Mouse (Mus musculus) kidney, postnatal 4 days (tissue): Measurements from ENCODE around the gene Slfn9.
A peak's percentile ranks its signal among the peaks of the same experiment; 100 is the strongest.
"Not testable (repeated sequence)": the region's sequence is repeated elsewhere in the genome, so short reads cannot be mapped to it uniquely, and the experiment has no call there.

Experiments used
- DNase-seq, 2 experiments: peaks; one replicate each; pipeline ENCODE4 v3.0.0; 2021; ENCODE audit warnings: mixed read lengths in 2 of 2

Slfn9 gene

DNA sequence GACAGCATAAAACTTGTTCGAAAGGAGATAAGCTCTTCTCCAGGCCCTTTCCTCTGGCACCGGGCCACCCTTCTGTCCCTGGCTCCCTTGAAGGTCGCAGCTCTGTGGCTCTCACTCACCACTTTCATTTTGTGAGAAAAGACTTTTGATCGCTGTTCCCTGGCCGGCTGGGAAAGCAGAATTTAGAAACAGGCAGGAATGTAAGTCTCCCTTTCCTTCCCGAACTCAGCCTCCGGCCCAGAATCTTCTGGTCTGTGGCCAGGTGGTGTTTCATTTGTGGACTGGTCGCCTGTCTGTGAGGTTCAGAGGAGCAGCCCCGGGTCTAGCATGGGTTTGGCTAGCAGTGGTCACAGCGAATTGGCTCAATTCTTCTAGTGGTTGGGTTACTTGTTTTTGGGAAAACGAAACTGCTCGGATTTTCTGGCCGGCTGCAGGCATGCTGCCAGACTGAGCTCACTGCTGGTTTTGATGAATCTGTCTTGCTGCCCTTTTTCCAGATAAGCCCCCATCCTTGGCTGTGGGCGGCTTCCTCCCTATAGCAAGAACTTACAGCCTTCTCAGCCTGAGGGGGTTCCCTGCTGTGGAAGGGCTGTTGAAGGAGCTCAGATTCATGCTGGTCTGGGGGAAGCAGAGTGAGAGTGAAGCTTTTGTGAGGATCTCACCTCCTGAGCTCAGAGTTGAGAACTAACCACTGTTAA lies at the start of gene Slfn9:
TSS of gene Slfn9 (minus strand) at position 362 of the 698 bp plus-strand sequence.
- DNase-seq = peak; percentile 65 to 70

DNA sequence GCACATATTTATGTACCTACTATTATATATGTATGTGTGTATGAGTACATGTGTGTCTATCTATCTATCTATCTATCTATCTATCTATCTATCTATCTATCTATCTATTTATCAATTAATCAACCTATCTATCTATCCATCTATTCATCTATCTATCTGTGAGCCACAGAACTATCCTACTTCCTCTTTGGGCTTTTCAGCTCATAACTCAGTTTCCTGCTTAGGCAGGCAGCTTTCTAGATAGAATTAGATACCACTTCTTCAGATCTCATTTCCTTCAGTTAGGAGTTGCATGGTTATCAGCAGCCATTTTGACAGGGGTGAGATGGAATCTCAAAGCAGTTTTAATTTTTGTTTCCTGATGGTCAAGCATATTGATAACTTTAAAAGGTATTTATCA lies 49.4 kb upstream of the Slfn9 start:
- DNase-seq = no peak

DNA sequence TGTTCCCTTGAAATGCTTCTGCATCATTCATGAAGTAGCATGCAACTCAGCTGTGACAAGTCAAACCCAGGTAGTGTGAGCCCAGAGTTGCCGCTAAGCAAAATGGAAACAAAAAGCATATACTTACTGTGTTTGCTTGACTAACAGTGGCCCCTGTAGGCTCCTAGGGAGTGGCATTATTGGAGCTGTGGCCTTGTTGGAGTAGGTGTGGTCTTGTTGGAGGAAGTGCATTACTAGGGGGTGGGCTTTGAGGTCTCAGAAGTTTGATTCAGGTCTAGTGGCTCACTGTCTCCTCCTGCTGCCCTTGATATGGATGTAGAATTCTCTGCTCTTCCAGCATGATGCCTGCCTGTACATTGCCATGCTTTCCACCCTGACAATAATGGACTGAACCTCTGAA lies 48.7 kb upstream of the Slfn9 start:
- peak in 1 of 2 experiments; percentile 12 for DNase-seq

DNA sequence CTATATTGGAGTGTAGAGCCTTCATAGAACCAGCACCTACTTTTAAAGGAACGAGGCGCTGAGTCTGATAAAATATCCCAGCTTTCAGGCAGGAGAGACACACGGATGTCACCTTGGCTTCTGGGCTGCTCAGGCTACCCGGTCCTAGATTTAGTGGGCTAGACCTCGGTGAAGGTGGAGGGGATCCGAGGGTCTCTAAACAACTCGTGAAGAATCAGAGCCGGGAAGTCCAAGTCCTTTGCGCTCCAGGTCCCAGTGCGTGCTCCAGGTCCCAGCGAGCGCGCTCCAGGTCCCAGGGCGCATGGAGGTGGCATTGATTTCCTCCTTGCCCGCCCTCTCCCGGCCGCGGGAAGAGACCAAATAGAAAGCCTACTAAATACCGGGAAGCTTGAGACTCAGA lies 48.2 kb upstream of the Slfn9 start:
- peak in 1 of 2 experiments; percentile 10 for DNase-seq

DNA sequence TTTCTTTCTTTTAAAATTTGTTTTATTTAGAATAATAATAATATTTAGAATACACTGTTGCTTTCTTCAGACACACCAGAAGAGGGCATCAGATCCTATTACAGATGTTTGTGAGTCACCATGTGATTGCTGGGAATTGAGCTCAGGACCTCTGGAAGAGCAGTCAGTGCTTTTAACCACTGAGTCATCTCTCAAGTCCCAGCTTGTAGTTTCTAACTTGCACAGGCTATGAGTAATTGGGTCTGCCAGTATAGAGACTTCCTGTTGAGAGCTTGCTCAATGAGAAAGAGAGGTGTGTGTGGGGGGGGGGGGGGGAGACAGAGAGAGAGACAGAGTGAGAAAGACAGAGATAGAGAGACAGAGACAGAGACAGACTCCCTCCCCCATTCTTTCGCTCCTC lies 47.5 kb upstream of the Slfn9 start:
- DNase-seq = no peak

DNA sequence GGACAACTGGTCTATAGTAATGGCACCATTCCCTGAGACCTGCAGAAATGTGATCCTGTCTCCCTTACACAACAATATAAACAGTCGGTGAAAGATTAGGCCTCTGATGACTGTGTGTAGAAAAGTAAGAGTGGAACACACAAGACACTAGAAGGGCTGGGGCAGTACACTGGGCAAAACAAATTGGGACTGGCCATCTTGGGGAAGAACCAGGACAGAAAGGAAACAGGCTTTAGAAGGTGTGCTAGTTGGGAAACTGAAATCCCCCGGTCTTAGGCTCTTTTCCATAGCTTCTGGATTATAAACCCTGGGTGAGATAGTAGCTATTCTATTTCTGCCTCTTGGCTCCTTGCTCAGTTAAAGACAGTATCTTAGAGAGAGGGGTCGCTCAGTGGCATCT lies 47.1 kb upstream of the Slfn9 start:
- not testable (repeated sequence) for DNase-seq

DNA sequence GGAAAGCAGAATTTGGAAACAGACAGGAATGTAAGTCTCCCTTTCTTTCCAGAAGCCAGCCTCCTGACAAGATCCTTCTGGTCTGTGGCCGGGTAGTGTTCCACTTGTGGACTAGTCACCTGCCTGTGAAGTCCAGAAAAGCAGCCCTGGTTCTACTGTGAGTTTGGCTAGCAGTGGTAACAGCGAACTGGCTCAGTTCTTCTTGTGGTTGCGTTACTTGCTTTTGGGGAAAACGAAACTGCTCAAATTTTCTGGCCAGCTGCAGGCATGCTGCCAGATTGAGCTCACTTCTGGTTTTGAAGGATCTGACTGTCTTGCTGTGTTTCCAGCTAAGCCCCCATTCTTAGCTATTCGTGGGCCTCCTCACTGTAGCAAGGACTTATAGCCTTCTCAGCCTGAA lies 29.0 kb upstream of the Slfn9 start, which contains the start of gene Slfn8:
TSS of gene Slfn8 (minus strand) at position 190 of the 400 bp plus-strand sequence.
- DNase-seq = peak; percentile 19 to 23

DNA sequence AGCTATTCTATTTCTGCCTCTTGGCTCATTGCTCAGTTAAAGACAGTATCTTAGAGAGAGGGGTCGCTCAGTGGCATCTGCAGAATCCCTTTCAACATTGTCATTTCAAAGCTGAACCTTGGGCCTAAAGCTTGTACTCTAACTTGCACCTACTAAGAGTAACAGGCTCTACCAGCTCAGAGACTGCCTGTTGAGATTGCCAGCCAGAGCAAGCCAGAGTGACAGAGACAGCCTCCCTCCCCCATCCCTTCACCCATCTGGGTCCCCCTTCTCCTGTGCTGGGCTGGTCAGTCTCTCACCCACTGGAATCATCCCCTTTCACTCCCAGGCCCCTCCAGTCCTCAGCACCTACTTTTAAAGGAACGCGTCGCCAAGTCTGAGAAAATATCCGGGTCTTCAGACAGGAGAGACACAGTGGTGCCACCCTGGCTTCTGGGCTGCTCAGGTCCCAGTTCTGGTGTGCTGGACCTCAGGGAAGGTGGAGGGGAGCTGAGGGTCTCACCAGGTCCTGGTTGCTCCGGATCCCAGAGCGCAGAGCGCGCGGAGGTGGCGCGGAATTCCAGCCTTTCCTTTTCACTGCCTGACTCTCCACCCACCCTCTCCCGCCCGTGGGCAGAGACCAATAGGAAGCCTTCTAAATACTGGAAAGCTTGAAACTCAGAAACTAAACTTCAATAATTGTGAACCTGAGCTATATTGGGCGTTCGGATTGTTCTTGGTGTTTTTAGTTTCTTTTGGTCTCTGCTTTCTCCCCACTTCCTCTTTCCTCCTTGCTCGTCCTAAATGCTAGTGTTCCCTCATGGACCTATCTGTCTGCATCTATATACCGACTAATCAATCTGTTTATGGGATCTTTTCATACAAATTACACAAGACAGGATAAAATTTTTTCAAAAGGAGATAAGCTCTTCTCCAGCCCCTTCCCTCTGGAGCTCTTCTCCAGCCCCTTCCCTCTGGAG lies 28.2 kb upstream of the Slfn9 start:
- peak in 1 of 2 experiments; percentile 15 for DNase-seq

DNA sequence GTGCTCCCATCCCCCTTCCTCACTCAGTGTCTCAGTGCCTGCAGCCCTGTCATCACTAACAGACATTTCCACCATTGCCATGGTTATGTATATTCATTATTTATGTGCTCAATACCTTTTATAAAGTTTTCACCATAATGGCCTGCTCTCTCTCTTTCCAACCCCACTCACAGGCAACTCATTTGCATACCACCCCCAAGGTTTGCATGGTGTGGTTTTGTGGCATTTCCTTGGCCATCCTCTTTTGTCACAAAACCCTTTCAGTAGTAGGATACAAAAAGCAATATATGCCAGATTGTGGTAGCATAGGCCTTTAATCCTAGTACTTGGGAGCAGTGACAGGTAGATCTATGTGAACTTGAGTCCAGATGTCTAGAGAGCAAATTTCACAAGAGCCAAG lies 24.5 kb upstream of the Slfn9 start:
- DNase-seq = no peak

DNA sequence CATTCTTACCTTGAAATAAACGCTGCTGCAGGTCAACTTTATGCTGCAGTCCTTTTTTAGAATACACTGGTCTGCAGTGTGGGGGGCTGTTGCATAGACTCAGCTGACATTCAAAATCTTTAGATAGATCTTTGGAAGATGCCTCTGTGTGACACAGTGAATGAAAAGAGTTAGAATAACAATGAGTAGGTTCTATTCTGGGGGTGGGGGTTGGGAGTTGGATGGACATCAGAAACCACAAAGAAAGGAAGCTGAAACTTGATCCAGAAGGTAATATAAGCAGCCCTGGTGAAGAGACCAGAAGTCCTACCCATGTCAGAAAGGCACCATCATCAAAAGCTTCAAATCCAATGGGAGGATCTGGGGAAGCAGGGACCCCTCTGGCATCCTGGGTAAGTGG lies 21.7 kb upstream of the Slfn9 start:
- DNase-seq = no peak

DNA sequence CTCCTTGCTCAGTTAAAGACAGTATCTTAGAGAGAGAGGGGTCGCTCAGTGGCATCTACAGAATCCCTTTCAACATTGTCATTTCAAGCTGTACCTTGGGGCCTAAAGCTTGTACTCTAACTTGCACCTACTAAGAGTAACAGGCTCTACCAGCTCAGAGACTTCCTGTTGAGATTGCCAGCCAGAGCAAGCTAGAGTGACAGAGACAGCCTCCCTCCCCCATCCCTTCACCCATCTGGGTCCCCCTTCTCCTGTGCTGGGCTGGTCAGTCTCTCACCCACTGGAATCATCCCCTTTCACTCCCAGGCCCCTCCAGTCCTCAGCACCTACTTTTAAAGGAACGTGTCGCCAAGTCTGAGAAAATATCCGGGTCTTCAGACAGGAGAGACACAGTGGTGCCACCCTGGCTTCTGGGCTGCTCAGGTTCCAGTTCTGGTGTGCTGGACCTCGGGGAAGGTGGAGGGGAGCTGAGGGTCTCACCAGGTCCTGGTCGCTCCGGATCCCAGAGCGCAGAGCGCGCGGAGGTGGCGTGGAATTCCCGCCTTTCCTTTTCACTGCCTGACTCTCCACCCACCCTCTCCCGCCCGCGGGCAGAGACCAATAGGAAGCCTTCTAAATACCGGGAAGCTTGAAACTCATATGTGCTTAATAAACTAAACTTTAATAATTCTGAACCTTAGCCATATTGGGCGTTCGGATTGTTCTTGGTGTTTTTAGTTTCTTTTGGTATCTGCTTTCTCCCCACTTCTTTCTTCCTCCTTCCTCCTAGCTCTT lies 831 bp downstream of the Slfn9 start:
- peak; percentile 52 to 71 for DNase-seq

DNA sequence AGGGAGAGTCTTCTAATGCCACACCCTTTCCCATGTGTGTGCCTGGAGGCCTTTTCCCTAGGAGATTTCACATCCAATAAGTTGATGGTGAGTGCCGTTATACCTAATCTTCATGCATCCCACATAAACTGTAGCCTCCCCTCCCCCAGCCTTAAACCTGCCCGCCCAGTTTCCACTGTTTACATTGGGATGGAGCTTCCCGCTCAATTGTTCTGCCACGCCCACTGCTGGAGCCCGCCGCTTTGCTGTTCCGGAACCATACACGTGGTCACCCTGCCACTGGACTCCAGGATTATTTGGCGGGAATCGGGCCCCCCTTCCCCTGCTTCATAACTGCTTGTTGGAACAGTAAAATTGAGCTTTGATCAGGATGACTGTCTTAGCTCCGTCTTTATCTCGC lies 2.3 kb downstream of the Slfn9 start:
- DNase-seq = peak; percentile 29 to 38

DNA sequence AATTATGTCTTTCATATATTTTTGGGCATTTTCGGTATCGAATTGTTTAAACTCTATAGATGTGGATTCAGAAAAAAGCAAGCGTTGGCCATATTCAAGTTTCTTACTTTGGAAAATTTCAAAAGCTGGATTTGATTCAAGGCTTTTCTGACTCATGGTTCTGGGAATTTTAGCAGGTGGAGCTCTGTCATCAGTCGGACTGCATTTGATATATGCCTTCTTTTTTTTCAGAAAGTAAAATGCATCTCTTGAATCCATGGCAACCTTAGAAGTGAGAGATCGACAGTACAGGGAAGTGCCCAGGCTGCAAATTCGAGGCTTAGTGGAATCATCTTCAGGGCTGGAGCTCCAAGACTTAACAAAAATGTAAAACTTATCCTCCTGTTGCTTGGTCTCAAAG lies 4.0 kb downstream of the Slfn9 start:
- DNase-seq = no peak

DNA sequence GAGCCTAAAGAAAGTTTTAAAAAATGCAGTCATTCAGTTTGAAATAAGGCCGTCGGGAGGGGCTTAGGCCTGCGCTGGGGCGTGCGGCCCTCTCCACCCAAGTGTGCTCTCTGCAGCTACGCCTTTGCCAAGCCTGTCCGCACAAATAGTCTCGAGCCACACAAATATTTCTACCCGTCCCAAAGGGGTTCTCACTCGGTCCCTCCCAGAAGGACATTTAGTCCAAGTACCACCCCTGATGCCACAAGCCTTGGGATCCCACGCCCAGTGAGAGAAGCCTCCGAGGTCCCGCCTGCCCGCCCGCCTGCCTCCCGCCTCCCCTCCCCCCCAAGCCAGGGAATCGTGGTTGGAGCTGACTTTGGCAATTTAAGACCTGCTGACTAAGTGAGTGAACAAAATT lies 8.4 kb downstream of the Slfn9 start:
- no peak for DNase-seq

DNA sequence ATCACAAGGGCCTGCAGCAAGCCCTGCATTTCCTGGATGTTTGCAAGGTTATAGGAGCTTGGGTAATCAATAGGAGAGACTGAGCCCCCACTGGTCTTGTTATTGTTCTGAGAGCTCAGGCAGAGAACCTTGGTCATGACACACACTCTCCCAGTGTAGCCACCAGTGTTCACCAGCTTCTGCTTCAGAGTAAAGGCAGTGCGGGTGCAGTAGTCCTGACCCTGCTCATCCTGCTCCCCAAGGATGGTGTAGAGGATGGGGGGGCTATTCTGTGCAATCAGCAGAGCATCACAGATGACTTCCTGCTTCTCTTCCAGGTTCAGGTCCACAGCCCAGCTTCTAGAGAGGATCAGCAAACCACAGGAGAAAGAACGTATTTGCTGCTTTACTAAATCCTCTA lies 9.2 kb downstream of the Slfn9 start:
- not testable (repeated sequence) for DNase-seq

DNA sequence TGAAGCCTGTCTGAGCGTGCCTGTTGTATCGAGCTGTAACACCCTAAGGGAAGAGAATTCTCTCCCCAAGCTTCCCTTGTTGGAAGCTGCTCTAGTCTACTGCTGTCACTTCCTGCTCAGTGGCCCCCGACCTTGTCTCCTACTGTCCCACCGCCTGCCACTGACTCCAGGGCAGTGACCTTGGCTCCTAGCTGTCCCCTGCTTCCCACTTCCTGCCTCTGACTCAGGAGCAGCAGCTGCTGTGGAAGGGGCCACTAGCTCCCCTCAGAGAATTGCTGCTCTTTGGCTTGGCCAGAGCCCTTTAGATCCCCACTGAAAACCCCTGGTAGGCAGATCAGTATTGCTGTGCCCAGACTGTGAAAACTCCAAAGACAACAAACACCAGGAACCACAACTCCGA lies 17.7 kb downstream of the Slfn9 start:
- peak; percentile 37 to 56 for DNase-seq

DNA sequence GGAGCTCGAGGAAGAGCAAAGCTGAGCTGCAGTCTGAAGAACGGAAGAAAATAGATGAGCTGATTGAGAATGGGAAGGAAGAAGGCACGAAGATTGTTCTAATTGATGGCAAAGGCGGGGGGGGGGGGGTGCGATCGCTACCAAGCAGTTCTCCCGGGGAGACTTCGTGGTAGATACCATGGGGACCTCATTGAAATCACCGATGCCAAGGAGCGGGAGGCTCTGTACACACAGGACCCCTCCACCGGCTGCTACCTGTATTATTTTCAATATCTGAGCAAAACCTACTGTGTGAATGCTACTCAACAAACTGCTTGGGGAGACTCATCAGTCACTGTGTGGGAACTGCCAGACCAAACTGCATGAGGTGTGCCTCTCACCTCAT lies 20.0 kb downstream of the Slfn9 start:
- no peak for DNase-seq

DNA sequence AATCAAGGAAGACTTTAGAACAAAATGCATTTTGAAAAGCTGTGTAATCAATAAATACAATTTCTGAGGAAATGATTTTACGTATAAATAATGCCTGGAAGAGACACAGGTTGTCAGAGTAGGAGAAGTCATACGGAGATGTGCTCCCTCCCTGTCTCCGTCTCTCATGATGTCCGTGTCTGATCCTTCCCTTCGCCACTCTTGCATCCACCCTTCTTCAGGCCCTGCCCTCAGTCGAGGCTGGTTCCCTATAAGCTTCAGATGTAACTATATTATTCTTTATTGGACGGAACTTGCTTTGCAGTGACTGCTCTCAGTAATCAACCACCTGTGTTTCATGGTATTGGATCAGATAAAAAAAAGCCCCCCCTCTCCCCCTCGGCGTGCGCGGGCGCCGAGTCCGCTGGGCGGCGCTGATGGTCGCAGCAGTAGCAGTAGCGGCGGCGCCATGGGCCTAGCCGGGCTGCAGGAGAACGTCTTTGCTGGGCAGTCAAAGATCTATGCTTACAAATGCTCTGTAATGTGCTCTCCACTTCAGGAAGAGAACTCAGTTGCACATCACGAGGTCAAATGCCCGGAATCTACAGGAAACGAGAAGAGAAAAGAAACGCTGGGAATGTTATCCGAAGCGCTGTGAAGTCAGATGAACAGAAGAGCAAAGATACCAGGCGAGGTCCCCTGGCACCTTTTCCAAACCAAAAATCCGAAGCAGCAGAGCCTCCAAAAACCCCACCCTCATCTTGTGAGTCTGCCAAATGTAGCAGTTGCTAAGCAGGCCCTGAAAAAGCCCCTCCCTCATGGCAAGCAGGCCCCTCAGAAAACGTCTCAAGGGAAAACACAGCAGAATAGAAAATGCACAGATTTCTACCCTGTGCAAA lies 20.7 kb downstream of the Slfn9 start:
- DNase-seq = peak; percentile 67 to 74

DNA sequence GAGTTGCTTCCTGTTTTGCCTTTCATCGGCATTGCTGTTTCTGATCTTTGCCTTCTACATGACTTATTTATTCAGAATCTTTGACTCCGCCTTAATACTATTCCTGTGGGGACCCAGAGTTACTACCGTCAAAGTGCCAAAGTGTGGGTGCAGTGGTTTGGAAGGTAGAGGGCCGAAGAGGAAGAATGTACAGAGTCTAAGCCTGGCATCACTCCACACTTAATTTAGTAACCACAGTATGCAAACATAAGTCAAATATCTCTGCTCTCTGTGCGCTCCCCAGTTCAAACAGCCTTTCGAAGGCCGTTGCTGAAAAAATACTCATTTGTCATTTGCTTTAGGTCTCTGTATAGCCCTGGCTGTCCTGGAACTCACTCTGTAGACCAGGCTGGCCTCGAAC lies 29.4 kb downstream of the Slfn9 start:
- no peak for DNase-seq

DNA sequence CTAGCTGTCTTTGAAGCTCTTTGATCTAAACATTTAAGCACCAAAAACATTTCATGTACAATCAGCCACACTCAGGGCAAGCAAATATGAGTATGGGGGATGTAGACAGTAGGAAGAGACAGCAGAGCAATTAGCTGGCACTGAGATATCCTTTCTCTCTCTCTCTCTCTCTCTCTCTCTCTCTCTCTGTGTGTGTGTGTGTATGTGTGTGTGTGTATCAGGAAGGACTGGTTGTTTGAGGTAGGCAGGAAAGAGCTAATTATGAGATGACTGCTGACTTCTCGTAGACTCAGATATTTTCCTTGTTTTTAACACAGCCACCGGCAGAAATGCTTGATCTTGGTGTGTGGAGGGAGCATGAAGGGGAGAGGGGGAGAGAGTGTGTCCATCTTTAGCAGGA lies 29.9 kb downstream of the Slfn9 start:
- no peak for DNase-seq

DNA sequence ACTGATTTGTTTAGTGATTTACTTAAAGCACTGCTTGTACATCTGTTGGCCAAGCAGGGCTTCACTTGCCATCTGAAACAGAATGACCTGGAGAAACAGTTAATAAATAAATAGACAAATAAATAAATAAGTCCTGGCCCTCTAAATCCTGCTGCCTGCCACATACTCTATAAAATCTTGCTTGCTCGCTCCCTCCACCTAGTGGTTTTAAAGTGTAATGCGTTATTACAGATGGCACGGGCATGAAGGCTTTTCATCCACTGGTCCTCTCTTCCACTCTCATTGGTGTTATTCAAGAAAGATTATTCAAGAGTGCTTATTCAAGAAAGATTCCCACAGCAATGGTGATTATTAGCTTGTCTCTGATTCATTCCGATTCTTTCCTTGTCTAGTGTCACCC lies 32.0 kb downstream of the Slfn9 start:
- DNase-seq = peak; percentile 26 to 49

DNA sequence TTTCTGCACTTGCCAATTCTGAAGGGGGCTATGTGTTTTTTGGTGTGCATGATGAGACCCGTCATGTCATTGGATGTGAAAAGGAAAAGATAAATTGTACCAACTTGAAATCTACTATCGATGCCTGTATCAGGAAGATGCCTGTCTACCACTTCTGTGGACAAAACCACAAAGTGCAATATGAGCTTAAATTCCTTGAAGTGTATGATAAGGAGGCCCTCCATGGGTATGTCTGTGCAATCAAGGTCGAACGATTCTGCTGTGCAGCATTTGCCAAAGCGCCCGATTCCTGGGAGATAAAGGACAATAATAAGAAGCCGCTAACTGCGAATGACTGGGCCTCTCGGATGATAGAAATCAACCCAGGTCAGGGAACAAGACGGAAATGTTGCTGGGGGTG lies 34.7 kb downstream of the Slfn9 start:
- DNase-seq = no peak
